Mouse (Mus musculus) adipocyte (in vitro differentiated cells): ENCODE results near the gene Ube2d3.
"Not testable (repeated sequence)": the region's sequence is repeated elsewhere in the genome, so short reads cannot be mapped to it uniquely, and the experiment has no call there.

Experiments used
- DNase-seq: peaks from one replicate; pipeline ENCODE4 v3.0.0-alpha.2; 2016; ENCODE audit warnings: low spot score

Ube2d3 gene

GRCm38 (mm10) chr3:135438913-135439531 is 1.1 kb downstream of the Ube2d3 start:
- peak; percentile 87 for DNase-seq

DNA sequence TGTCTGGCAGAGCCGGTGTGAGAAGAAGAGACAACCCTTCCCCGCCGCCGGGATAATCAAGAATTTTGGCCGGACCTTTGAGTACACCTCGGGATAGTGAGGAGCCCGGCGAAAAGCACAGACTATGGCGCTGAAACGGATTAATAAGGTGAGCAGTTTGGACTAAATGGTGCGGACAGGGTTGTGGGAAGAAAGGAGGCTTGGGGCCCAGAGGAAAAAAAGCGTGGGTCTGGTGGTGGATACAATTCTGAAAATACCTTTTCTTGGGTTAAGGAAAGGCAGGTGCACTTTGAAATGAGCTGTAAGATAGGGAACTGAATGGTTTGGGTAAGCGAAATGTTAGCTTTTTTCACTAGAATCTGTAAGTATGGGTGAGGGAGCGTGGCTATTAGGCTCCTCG is 1.7 kb downstream of the Ube2d3 start:
- no peak for DNase-seq

- peak; percentile 81 for DNase-seq
Measured at GRCm38 (mm10) chr3:135440221-135440620, 2.3 kb downstream of the Ube2d3 start.

DNA sequence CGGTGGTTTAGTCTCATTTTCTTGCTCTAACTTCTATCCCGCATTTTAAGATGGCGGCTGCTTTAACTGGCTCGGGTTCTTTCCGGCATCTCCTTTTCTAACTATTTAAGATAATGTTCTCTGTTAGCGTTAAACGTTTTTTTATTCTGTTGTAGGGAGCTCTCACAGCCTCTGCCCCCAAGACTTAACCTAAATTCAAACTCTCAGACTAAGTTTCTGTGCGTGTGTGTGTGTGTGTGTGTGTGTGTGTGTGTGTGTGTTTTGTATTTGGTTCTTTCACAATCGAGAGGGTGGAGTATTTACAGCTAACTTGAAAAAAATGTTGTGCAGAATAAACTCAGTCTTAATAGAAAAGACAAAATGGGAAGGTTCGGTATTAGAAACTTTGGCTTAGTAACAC is 2.7 kb downstream of the Ube2d3 start:
- peak; percentile 65 for DNase-seq

- no peak for DNase-seq
Measured at GRCm38 (mm10) chr3:135444930-135445329, 7.0 kb downstream of the Ube2d3 start.

- DNase-seq: no peak
Measured at GRCm38 (mm10) chr3:135458981-135459380, 21.0 kb downstream of the Ube2d3 start.

GRCm38 (mm10) chr3:135468402-135468801 is 30.5 kb downstream of the Ube2d3 start:
- peak; percentile 53 for DNase-seq

GRCm38 (mm10) chr3:135469146-135469545 is 31.2 kb downstream of the Ube2d3 start:
- DNase-seq: no peak

GRCm38 (mm10) chr3:135469974-135470373 is 32.0 kb downstream of the Ube2d3 start:
- DNase-seq: peak; percentile 92

GRCm38 (mm10) chr3:135470823-135471222 is 32.9 kb downstream of the Ube2d3 start:
- DNase-seq: no peak

DNA sequence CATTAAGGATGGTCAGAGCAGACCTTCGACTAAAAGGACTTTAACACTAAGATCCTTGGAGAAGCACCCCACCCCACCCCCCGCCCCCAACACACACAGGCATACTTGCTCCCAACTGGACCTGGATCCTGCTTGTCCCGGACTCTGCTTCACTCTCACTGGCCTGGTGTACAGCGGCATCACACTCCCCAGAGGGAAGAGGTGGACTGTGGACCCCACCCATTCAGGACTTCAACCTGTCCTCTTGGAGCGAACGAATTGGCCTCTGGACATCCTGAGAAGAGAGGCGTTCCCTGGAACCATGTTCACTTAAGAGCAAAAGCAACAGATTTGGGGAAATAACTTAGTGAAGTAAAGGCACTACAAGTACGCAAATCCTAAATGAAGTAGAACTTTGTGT is 37.1 kb downstream of the Ube2d3 start:
- DNase-seq: no peak

- DNase-seq: no peak
Measured at GRCm38 (mm10) chr3:135476286-135476685, 38.3 kb downstream of the Ube2d3 start.

DNA sequence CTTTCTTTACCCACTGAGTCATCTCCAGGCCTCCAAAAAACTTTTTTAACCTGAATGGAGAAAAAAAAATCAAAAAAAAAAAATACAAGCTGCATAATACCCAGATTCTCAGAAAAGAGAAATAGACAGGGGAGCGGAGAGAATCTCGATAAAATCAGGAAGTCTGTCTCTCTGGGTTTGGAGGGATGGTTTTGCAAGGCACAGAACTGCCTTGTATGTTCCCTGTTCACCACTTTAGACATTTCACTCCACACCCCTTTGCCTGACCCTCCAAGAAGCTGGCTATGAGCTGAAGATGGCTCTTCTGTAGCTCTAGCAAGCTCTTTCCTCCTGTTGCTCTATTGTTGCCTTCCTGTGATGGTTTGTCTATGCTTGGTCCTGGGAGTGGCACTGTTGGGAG is 39.0 kb downstream of the Ube2d3 start:
- no peak for DNase-seq

- DNase-seq: not testable (repeated sequence)
Measured at GRCm38 (mm10) chr3:135479090-135479489, 41.1 kb downstream of the Ube2d3 start.

GRCm38 (mm10) chr3:135480767-135481166 is 42.8 kb downstream of the Ube2d3 start:
- no peak for DNase-seq

GRCm38 (mm10) chr3:135481608-135482007 is 43.7 kb downstream of the Ube2d3 start:
- no peak for DNase-seq

- DNase-seq: not testable (repeated sequence)
Measured at GRCm38 (mm10) chr3:135484650-135485049, 46.7 kb downstream of the Ube2d3 start.

- DNase-seq: peak; percentile 54
Measured at GRCm38 (mm10) chr3:135485128-135485899, 47.4 kb downstream of the Ube2d3 start, which contains the start of gene Manba. Gene Manba, plus strand, starts transcription at chr3:135485611.

DNA sequence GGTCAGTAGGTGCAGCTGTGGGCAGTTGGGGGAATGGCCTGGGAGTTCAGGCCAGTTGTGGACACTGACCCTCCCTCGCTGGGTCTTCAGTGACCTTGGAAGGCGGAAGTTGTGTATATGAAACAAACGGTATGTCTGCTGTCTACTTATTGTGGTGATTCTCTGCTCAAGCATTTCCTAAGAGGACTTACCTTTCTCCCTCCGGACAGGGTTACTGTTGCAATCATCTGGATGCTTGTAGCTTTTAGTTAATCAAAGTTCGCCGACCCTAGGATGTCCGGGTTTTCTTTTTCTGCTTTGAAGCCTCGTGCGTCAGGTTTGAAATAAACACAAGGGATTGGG is 47.9 kb downstream of the Ube2d3 start:
- DNase-seq: no peak

DNA sequence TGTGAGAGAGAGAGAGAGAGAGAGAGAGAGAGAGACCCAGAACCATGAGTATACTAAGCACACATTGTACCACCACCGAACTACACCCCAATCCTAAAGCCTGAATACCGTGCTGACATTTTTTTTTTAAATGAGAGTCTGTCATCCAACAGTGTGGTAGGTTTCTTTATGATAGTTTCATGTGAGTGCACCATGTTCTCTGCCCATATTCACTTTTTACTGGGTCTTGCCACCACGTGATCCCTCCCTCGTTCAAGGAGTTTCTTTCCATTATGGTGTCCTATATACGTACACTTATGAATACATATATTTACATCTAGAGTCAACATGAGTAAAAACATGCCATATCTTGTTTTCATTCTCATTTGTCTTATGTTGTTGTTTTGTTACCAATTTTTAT is 48.4 kb downstream of the Ube2d3 start:
- DNase-seq: no peak

- DNase-seq: no peak
Measured at GRCm38 (mm10) chr3:135487803-135488202, 49.9 kb downstream of the Ube2d3 start.

DNA sequence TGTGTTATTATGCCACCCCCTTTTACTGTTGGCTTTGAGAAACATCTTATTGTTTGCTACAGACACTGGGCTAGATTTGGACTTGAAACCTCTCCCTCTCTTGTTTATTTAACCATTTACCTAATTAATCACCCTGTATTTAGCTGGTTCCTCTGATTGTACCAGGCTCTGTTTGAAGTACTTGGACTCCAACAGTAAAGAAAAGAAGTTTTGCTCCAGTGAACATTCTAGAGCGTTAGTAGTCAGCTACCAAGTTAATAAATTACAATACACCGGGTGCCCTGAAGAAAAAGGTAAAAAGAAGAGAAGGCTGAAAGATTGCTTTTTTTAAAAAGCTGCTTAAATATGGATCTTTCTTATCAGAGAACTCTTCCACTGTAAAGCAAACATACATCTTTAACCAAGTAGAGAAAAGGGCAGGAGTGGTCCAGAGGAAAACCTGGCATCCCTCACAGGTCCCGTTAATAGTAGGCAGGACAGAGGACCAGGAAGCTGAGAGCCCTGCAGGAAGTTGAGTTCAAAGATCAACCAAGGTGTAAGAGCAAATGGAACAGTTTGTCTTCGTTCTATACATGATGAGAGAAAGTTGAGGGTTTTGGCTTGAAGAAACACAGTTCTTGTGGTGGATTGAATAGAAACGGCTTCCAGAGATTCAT is 52.0 kb downstream of the Ube2d3 start:
- DNase-seq: no peak

DNA sequence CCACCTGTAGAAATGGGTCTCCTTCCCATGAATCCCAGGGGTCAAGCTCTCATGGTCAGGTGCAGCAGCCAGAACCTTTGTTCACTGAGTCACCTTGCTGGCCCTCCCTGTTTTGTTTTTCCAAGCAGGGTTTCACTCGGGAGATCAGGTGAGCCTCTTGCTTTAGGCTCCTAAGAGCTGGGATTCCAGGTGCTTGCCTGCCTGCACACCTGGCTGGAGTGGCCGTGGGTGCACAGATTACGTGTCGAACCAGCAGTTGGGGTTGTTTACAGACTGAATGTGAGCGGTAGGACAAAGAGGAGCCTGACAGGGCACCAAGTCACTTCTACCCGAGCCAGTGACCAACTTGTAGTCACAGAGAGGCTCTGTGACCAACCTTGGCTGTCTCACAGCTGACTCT is 53.2 kb downstream of the Ube2d3 start:
- DNase-seq: no peak
